Mouse (Mus musculus): ENCODE data around the gene Cutal. TPM values are rescaled to one million over a fixed set of nuclear protein-coding genes. Genes with fewer than 3 reads are reported as not detected.

Cutal gene
- total and polyA plus RNA-seq, 3 experiments: not detected

DNA sequence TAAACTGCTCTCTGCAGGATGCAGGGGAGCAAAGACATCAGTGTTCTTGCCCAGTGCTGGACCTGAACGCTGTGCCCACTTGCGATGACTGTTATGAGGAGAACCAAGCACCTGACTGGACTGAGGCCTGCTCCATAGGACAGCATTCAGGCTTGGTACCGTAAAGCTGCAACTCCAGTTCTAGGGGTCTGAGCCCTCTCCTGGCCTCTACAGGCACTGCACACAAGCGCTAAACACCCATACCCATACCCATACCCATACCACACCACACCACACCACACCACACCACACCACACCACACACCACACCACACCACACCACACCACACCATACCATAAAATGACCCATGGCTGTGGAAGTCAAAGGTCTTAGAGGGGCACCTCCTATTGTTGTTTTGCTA, 18.9 kb upstream of the Cutal start:
- Histone ChIP-seq H3K27me3 (replicated peaks) (no peaks in the 10 kb centered on the region), H3K4me2 (ENCODE audit: insufficient read depth, low read depth, poor library complexity, severe bottlenecking) (no peak overlapping the region), H3K4me1 (ENCODE audit: control insufficient read depth in 1 of 2, insufficient read depth in 2 of 2) (no peaks in the 10 kb centered on the region), H3K9ac (ENCODE audit: insufficient read depth, low read depth) (no peak overlapping the region), H3K9me3 (replicated peaks; ENCODE audit: low read length) (no peaks in the 10 kb centered on the region), H3K4me3 (replicated peaks in 1 of 3; ENCODE audit: low read depth in 2 of 3, low read length in 2 of 3, poor library complexity in 1 of 3) (no peak overlapping the region), H3K36me3 (replicated peaks in 1 of 2; ENCODE audit: control insufficient read depth in 1 of 2, insufficient read depth in 1 of 2, low read length in 1 of 2) (peaks cover 85 to 96% of the 10 kb centered on the region in 2 experiments), H3K27ac (ENCODE audit: insufficient read depth, low read depth) (no peak overlapping the region), H3K79me2 (replicated peaks; ENCODE audit: control insufficient read depth, extremely low read depth, insufficient read depth, poor library complexity, severe bottlenecking) (no peaks in the 10 kb centered on the region)
- TF ChIP-seq RAD21 (IDR thresholded peaks at IDR 0.05; ENCODE audit: low read depth, low read length) (peak; percentile 6), POLR2AphosphoS2 (IDR thresholded peaks at IDR 0.05; ENCODE audit: low read depth, low read length) (no peak), HCFC1 (IDR thresholded peaks at IDR 0.05; ENCODE audit: low read depth, low read length) (no peak), JUN (IDR thresholded peaks at IDR 0.05; ENCODE audit: insufficient read depth, low read depth, low read length) (no peak), CHD1 (IDR thresholded peaks at IDR 0.05; ENCODE audit: low read depth, low read length) (no peak), SMC3 (IDR thresholded peaks at IDR 0.05; ENCODE audit: low read depth, low read length) (peak; percentile 38), CTCF (conservative IDR thresholded peaks at IDR 0.05 in 1 of 2, IDR thresholded peaks at IDR 0.05 in 1 of 2; ENCODE audit: low read depth in 2 of 2, low read length in 2 of 2) (peak in 1 of 2 experiments; percentile 36; a peak in 2 of 4 replicates)
- dilution Hi-C loops (cut with MboI; ENCODE audit: extremely low pct_ligation_motif_present, extremely low pct_unique_long_range_greater_than_20kb, low sequenced_read_pairs): no loop called here
- DNase-seq (ENCODE audit: extremely low read depth): no peak
- in situ Hi-C loops (cut with MboI; ENCODE audit: low pct_ligation_motif_present, low pct_unique_long_range_greater_than_20kb, low sequenced_read_pairs): no loop called here

DNA sequence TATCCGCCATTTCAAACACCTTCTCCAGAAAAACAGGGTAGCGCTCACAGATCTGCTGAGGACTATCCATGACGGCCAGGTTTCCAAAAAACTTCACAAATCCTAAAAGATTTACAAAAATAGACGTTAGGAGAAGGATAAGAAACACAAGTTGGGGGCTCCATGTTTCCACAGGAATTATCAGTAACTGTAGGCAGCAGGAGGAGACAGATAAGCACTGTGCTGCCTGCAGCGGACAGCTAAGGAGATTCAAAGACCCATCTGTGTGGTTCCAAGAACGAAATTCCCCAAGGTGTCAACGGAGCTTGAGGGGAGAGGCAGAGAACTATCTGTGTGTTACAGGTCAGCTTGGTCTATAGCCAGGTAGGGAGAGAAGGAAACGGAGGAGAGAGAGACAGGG, 16.5 kb upstream of the Cutal start:
- no peaks in the 10 kb centered on the region for H3K27me3 ChIP-seq (replicated peaks)
- H3K9ac ChIP-seq (ENCODE audit: insufficient read depth, low read depth): no peak overlapping the region
- no peak overlapping the region for H3K4me3 ChIP-seq (replicated peaks in 1 of 3; ENCODE audit: low read depth in 2 of 3, low read length in 2 of 3, poor library complexity in 1 of 3)
- no peak overlapping the region for H3K4me2 ChIP-seq (ENCODE audit: insufficient read depth, low read depth, poor library complexity, severe bottlenecking)
- TF ChIP-seq ZNF384 (IDR thresholded peaks at IDR 0.05; ENCODE audit: low read depth, low read length) (no peak), JUND (conservative IDR thresholded peaks at IDR 0.05; ENCODE audit: low read depth, low read length) (no peak), UBTF (IDR thresholded peaks at IDR 0.05; ENCODE audit: low read depth, low read length) (no peak), ZKSCAN1 (IDR thresholded peaks at IDR 0.05; ENCODE audit: borderline replicate concordance, low read depth, low read length) (no peak), RCOR1 (conservative IDR thresholded peaks at IDR 0.05; ENCODE audit: low read depth, low read length) (no peak), NRF1 (IDR thresholded peaks at IDR 0.05; ENCODE audit: low read depth, low read length) (no peak), TCF12 (IDR thresholded peaks at IDR 0.05; ENCODE audit: low read depth, low read length) (no peak), MYC (IDR thresholded peaks at IDR 0.05; ENCODE audit: low read depth, low read length) (no peak), MAZ (IDR thresholded peaks at IDR 0.05; ENCODE audit: low read depth, low read length) (no peak), RAD21 (IDR thresholded peaks at IDR 0.05; ENCODE audit: low read depth, low read length) (no peak)
- in situ Hi-C loops (cut with MboI; ENCODE audit: low pct_ligation_motif_present, low pct_unique_long_range_greater_than_20kb, low sequenced_read_pairs): no loop called here
- dilution Hi-C loops (cut with MboI; ENCODE audit: extremely low pct_ligation_motif_present, extremely low pct_unique_long_range_greater_than_20kb, low sequenced_read_pairs): no loop called here
- H3K4me1 ChIP-seq (ENCODE audit: control insufficient read depth in 1 of 2, insufficient read depth in 2 of 2): no peaks in the 10 kb centered on the region
- peaks cover 2% of the 10 kb centered on the region for H3K9me3 ChIP-seq (replicated peaks; ENCODE audit: low read length)
- no peak for DNase-seq (ENCODE audit: extremely low read depth)
- H3K27ac ChIP-seq (ENCODE audit: insufficient read depth, low read depth): no peak overlapping the region
- H3K79me2 ChIP-seq (replicated peaks; ENCODE audit: control insufficient read depth, extremely low read depth, insufficient read depth, poor library complexity, severe bottlenecking): no peaks in the 10 kb centered on the region
- peaks cover 83 to 90% of the 10 kb centered on the region in 2 experiments for H3K36me3 ChIP-seq (replicated peaks in 1 of 2; ENCODE audit: control insufficient read depth in 1 of 2, insufficient read depth in 1 of 2, low read length in 1 of 2)
